Mouse (Mus musculus) CH12.LX (cell line): ENCODE measurements at regions not wholly inside any gene's neighbourhood (a gene's known extent, or its start where the extent isn't known, plus 50 kb on each side); places are given as distances from the start of the nearest gene placed in this dataset.
A peak's percentile ranks its signal among the peaks of the same experiment; 100 is the strongest.

Source experiments
- DNase-seq: peaks from one replicate; pipeline ENCODE4 v3.0.0-alpha.2; 2013; ENCODE audit errors: extremely low read depth
- H3K27ac ChIP-seq: 2 replicates; pipeline ENCODE4 v1.5.1; 2012; ENCODE audit warnings: low read depth, mild to moderate bottlenecking, control low read depth, moderate library complexity; ENCODE audit not compliant: insufficient read depth
- H3K27me3 ChIP-seq: replicated peaks from 2 replicates; pipeline ENCODE3; 2012; ENCODE audit warnings: inconsistent platforms
- H3K36me3 ChIP-seq, 2 experiments: replicated peaks in 1 of 2; 2 replicates each; pipeline versions ENCODE3 to v1.6.1; 2012; ENCODE audit warnings: inconsistent platforms in 1 of 2, low read length in 1 of 2, mild to moderate bottlenecking in 1 of 2, mixed read lengths in 1 of 2, moderate library complexity in 1 of 2; ENCODE audit not compliant: control insufficient read depth in 1 of 2, insufficient read depth in 1 of 2
- H3K4me1 ChIP-seq, 2 experiments: 2 replicates each; pipeline ENCODE4 v1.6.1; 2012; ENCODE audit warnings: inconsistent platforms in 1 of 2, moderate library complexity in 1 of 2; ENCODE audit not compliant: insufficient read depth in 2 of 2, control insufficient read depth in 1 of 2
- H3K4me2 ChIP-seq: 2 replicates; pipeline ENCODE4 v1.6.1; 2012; ENCODE audit warnings: low read depth, mild to moderate bottlenecking, control low read depth; ENCODE audit not compliant: poor library complexity, insufficient read depth, severe bottlenecking
- H3K4me3 ChIP-seq, 3 experiments: fragments of 150-350 bp in 1 of 3; sonication (generic) in 1 of 3; replicated peaks in 1 of 3; 2 replicates each; pipeline versions ENCODE3 to v1.5.1; 2011 to 2012; ENCODE audit warnings: low read depth in 2 of 3, low read length in 2 of 3, mild to moderate bottlenecking in 2 of 3, moderate library complexity in 2 of 3, control low read depth in 1 of 3, improper control_type of control experiment in 1 of 3, inconsistent platforms in 1 of 3, mixed read lengths in 1 of 3; ENCODE audit not compliant: poor library complexity in 1 of 3
- H3K79me2 ChIP-seq: replicated peaks from 2 replicates; pipeline ENCODE4 v1.6.1; 2012; ENCODE audit warnings: mild to moderate bottlenecking, moderate library complexity; ENCODE audit not compliant: control insufficient read depth, poor library complexity, insufficient read depth, severe bottlenecking; ENCODE audit errors: extremely low read depth
- H3K9ac ChIP-seq: 2 replicates; pipeline ENCODE4 v1.6.1; 2012; ENCODE audit warnings: low read depth, mild to moderate bottlenecking, control low read depth, moderate library complexity; ENCODE audit not compliant: insufficient read depth
- H3K9me3 ChIP-seq: replicated peaks from 2 replicates; pipeline ENCODE3; 2012; ENCODE audit warnings: low read length, inconsistent platforms, mixed read lengths
- BHLHE40 ChIP-seq: IDR thresholded peaks from 2 replicates; pipeline ENCODE4 v1.6.1; 2011; ENCODE audit warnings: mild to moderate bottlenecking, low read depth, low read length, improper control_type of control experiment
- CHD2 ChIP-seq: IDR thresholded peaks from 2 replicates; pipeline ENCODE4 v1.6.1; 2011; ENCODE audit warnings: low read length, improper control_type of control experiment
- CTCF ChIP-seq, 2 experiments: IDR thresholded peaks in 1 of 2; conservative IDR thresholded peaks in 1 of 2; 2 replicates each; pipeline ENCODE4 v1.5.1; 2011 to 2012; ENCODE audit warnings: low read depth in 2 of 2, low read length in 2 of 2, improper control_type of control experiment in 1 of 2, inconsistent platforms in 1 of 2, mild to moderate bottlenecking in 1 of 2, moderate library complexity in 1 of 2
- E2F4 ChIP-seq: IDR thresholded peaks from 2 replicates; pipeline ENCODE4 v1.6.1; 2011; ENCODE audit warnings: low read depth, low read length, improper control_type of control experiment; ENCODE audit not compliant: insufficient replicate concordance
- ELF1 ChIP-seq: IDR thresholded peaks from 2 replicates; pipeline ENCODE4 v1.6.1; 2014; ENCODE audit warnings: low read depth, mild to moderate bottlenecking, inconsistent platforms, low read length, improper control_type of control experiment
- EP300 ChIP-seq: IDR thresholded peaks from 2 replicates; pipeline ENCODE4 v1.6.1; 2011; ENCODE audit warnings: low read length, improper control_type of control experiment
- HCFC1 ChIP-seq: IDR thresholded peaks from 2 replicates; pipeline ENCODE4 v1.6.1; 2012; ENCODE audit warnings: low read depth, mild to moderate bottlenecking, inconsistent platforms, low read length, improper control_type of control experiment
- JUN ChIP-seq: IDR thresholded peaks from 2 replicates; pipeline ENCODE4 v1.6.1; 2011; ENCODE audit warnings: low read depth, mild to moderate bottlenecking, low read length, improper control_type of control experiment, moderate library complexity; ENCODE audit not compliant: insufficient read depth
- MAX ChIP-seq: IDR thresholded peaks from 2 replicates; pipeline ENCODE4 v1.6.1; 2011; ENCODE audit warnings: low read length, improper control_type of control experiment
- MAZ ChIP-seq: IDR thresholded peaks from 2 replicates; pipeline ENCODE4 v1.6.1; 2012; ENCODE audit warnings: low read depth, mild to moderate bottlenecking, inconsistent platforms, low read length, improper control_type of control experiment, moderate library complexity
- MEF2A ChIP-seq: IDR thresholded peaks from 2 replicates; pipeline ENCODE4 v1.6.1; 2014; ENCODE audit warnings: low read depth, mild to moderate bottlenecking, inconsistent platforms, low read length, improper control_type of control experiment, borderline replicate concordance
- NRF1 ChIP-seq: IDR thresholded peaks from 2 replicates; pipeline ENCODE4 v1.6.1; 2014; ENCODE audit warnings: low read depth, mild to moderate bottlenecking, inconsistent platforms, low read length, improper control_type of control experiment, moderate library complexity
- PAX5 ChIP-seq: IDR thresholded peaks from 2 replicates; pipeline ENCODE4 v1.6.1; 2012; ENCODE audit warnings: low read length, inconsistent platforms, mixed read lengths
- POLR2A ChIP-seq: IDR thresholded peaks from 2 replicates; pipeline ENCODE4 v1.6.1; 2011; ENCODE audit warnings: low read depth, mild to moderate bottlenecking, improper control_type of control experiment, low read length
- POLR2AphosphoS2 ChIP-seq: IDR thresholded peaks from 2 replicates; pipeline ENCODE4 v1.6.1; 2011; ENCODE audit warnings: low read depth, low read length, improper control_type of control experiment
- RAD21 ChIP-seq: IDR thresholded peaks from 2 replicates; pipeline ENCODE4 v1.6.1; 2011; ENCODE audit warnings: low read depth, mild to moderate bottlenecking, low read length, improper control_type of control experiment, moderate library complexity
- SIN3A ChIP-seq: IDR thresholded peaks from 2 replicates; pipeline ENCODE4 v1.6.1; 2012; ENCODE audit warnings: low read length, improper control_type of control experiment, inconsistent platforms
- SMC3 ChIP-seq: IDR thresholded peaks from 2 replicates; pipeline ENCODE4 v1.6.1; 2011; ENCODE audit warnings: low read depth, low read length, improper control_type of control experiment
- TCF12 ChIP-seq: IDR thresholded peaks from 2 replicates; pipeline ENCODE4 v1.6.1; 2014; ENCODE audit warnings: low read depth, mild to moderate bottlenecking, inconsistent platforms, low read length, improper control_type of control experiment
- USF1 ChIP-seq: IDR thresholded peaks from 2 replicates; pipeline ENCODE4 v1.6.1; 2014; ENCODE audit warnings: low read depth, mild to moderate bottlenecking, inconsistent platforms, low read length, improper control_type of control experiment
- ZC3H11A ChIP-seq: IDR thresholded peaks from 2 replicates; pipeline ENCODE4 v1.6.1; 2012; ENCODE audit warnings: low read depth, mild to moderate bottlenecking, inconsistent platforms, low read length, improper control_type of control experiment
- ZKSCAN1 ChIP-seq: IDR thresholded peaks from 2 replicates; pipeline ENCODE4 v1.6.1; 2012; ENCODE audit warnings: low read depth, inconsistent platforms, low read length, improper control_type of control experiment, borderline replicate concordance
- ZMIZ1 ChIP-seq: IDR thresholded peaks from 2 replicates; pipeline ENCODE4 v1.6.1; 2012; ENCODE audit warnings: low read depth, mild to moderate bottlenecking, inconsistent platforms, low read length, improper control_type of control experiment
- ZNF384 ChIP-seq: IDR thresholded peaks from 2 replicates; pipeline ENCODE4 v1.6.1; 2012; ENCODE audit warnings: low read depth, low read length, improper control_type of control experiment, inconsistent platforms
- dilution Hi-C: fragments of 300-500 bp; cut with MboI; formaldehyde crosslinking; loops from 2 replicates; pipeline ENCODE4 v1.14.3; 2020; ENCODE audit warnings: low sequenced_read_pairs; ENCODE audit not compliant: extremely low pct_unique_long_range_greater_than_20kb, extremely low pct_ligation_motif_present
- in situ Hi-C: fragments of 300-500 bp; cut with MboI; formaldehyde crosslinking; loops from 3 replicates; pipeline ENCODE4 v1.14.3; 2019; ENCODE audit warnings: low sequenced_read_pairs, low pct_ligation_motif_present, low pct_unique_long_range_greater_than_20kb, mixed read lengths

GRCm38 (mm10) chr12:71768471-71768870 lies 62.4 kb upstream of the Daam1 start:
- Histone ChIP-seq H3K9ac (no peak overlapping the region; the same call in 1 of the 2 replicates), H3K4me3 (no peak overlapping the region)

GRCm38 (mm10) chr12:71768890-71769289 lies 62.0 kb upstream of the Daam1 start:
- Histone ChIP-seq H3K79me2 (no peaks in the 10 kb centered on the region), H3K4me1 (peaks cover 0 to 2% of the 10 kb centered on the region in 2 experiments; a peak in 1 of 4 replicates), H3K27ac (no peak overlapping the region), H3K4me3 (no peak overlapping the region), H3K9me3 (no peaks in the 10 kb centered on the region), H3K4me2 (peak overlapping the region; percentile 93), H3K9ac (no peak overlapping the region; the same call in 1 of the 2 replicates), H3K27me3 (no peaks in the 10 kb centered on the region), H3K36me3 (no peaks in the 10 kb centered on the region)
- dilution Hi-C loops (no loop called here), in situ Hi-C loops (loop anchor here (25.0 kb wide), 1 partner anchor 643 kb away; the partner anchor contains the start of gene Rtn1)
- TF ChIP-seq USF1 (no peak), ZMIZ1 (no peak), JUN (no peak), ZNF384 (no peak), MAZ (no peak), MEF2A (no peak), PAX5 (no peak), HCFC1 (no peak), SIN3A (no peak), MAX (no peak), BHLHE40 (no peak), ELF1 (no peak), CHD2 (no peak)
- DNase-seq: no peak

More at GRCm38 (mm10) chr12:71768471-71768870, 62.4 kb upstream of the Daam1 start:
- peak overlapping the region; percentile 93 for H3K4me2 ChIP-seq
- no peaks in the 10 kb centered on the region for H3K9me3 ChIP-seq
- H3K27ac ChIP-seq: no peak overlapping the region
- in situ Hi-C loops (loop anchor here (25.0 kb wide), 1 partner anchor 644 kb away; the partner anchor contains the start of gene Rtn1), dilution Hi-C loops (no loop called here)
- peak; percentile 79 for DNase-seq
- H3K4me1 ChIP-seq: peaks cover 0 to 2% of the 10 kb centered on the region in 2 experiments; a peak in 1 of 4 replicates
- no peaks in the 10 kb centered on the region for H3K27me3 ChIP-seq
- no peaks in the 10 kb centered on the region for H3K36me3 ChIP-seq
- TF ChIP-seq ZNF384 (no peak), CTCF (conservative IDR thresholded peaks at IDR 0.05 in 1 of 2, IDR thresholded peaks at IDR 0.05 in 1 of 2; ENCODE audit: low read depth in 2 of 2, low read length in 2 of 2) (peak; percentile 66 to 96), MAX (no peak), MEF2A (no peak), NRF1 (no peak), POLR2A (no peak), ZC3H11A (peak; percentile 95), ZKSCAN1 (no peak), SIN3A (0 out of 2 replicates have a peak, but pooled peaks have one; percentile 38), BHLHE40 (0 out of 2 replicates have a peak, but pooled peaks have one; percentile 6), RAD21 (peak; percentile 98), EP300 (no peak), POLR2AphosphoS2 (no peak), SMC3 (peak; percentile 97), TCF12 (0 out of 2 replicates have a peak, but pooled peaks have one; percentile 14), E2F4 (0 out of 2 replicates have a peak, but pooled peaks have one; percentile 42)
- no peaks in the 10 kb centered on the region for H3K79me2 ChIP-seq
